Mouse (Mus musculus) liver, adult (tissue): Measurements from ENCODE around the gene Foxo1.

Experiments used
- GATA4 ChIP-seq: IDR thresholded peaks from 2 replicates; pipeline ENCODE4 v1.6.1; 2014; ENCODE audit warnings: mild to moderate bottlenecking, low read length; ENCODE audit not compliant: insufficient replicate concordance

Gene Foxo1

DNA sequence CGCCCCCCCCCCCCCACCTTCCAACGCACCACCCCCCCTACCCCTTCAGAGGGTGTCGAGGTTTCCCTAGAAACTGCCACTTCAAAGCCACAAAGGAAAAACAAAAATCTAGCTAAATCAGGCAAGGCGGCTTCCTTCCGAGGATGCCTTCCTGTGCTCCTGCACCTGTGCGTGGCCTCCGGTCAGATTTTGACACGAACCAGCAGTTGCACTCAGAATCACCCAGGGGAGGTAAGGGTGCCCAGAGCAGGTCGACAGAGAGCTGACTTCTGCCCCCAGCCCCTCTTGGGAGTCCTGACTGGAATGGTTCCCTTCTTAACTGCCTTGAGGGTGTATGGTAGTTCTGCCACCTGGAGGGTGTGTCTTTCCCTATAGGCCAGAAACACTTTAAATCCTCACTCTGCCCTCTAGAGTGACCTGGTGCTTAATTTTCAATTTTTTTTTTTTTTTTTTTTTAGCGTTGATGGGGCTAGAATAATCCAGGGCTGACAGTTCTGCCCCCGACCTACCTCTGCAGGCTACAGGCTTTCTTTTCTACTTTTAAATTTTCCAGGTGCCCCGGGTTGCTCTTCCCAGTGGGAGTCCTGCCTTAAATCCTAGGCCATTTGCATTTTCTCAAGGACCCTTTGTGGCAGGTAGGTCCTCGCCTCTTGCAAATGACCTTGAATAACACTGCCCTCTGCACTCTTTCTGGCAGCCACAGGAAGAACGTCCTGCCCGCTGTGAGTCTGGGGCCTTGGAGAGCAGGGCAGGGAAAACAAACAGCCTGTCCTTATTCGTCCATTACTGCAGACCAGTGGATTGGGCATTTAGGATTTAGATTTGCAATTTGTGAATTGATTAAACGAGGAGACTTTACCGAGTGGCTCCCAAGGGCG lies 132.4 kb downstream of the Foxo1 start:
- TF ChIP-seq GATA4 = no peak

GRCm38 (mm10) chr3:52401162-52401928 lies 133.2 kb downstream of the Foxo1 start:
- TF ChIP-seq GATA4 = no peak
